Mouse (Mus musculus): ENCODE measurements at regions not wholly inside any gene's neighbourhood (a gene's known extent, or its start where the extent isn't known, plus 50 kb on each side); places are given as distances from the start of the nearest gene placed in this dataset.

DNA sequence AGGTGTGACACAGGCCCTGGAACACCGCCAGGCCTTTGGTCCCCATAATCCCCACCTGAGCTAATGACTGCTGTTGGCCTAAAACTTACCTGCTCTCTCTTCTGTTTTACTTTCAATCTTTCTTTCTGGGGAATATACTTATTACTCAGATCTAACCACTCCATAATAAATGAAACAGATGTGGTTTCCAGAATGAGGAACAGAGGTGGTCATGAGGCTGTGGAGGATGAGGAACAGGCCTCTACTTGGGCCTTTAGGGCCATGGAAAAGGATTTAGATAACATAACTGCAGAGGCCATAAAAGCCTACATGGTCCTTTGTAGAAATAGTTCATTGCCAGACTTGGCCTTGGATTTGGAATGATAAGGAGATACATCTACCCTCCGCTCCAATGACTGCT lies 74.1 kb downstream of the B3gnt5 start:
- no peak for ATAC-seq (ENCODE audit: insufficient number of reproducible peaks, insufficient read depth, low FRiP score, low read depth)
- no peaks in the 10 kb centered on the region for H3K4me1 ChIP-seq (ENCODE audit: control insufficient read depth, insufficient read depth, low read length)
- no peak overlapping the region for H3K27ac ChIP-seq (ENCODE audit: low read length)
- H3K27me3 ChIP-seq (ENCODE audit: control insufficient read depth, insufficient read depth, low read length), result no peaks in the 10 kb centered on the region
- 97% methylated on average over 2 of the region's 2 CpGs for WGBS
- H3K9me3 ChIP-seq (ENCODE audit: control insufficient read depth, low read depth, low read length), result no peaks in the 10 kb centered on the region
- no peak overlapping the region for H3K9ac ChIP-seq (replicated peaks; ENCODE audit: low read depth, low read length)
- H3K4me3 ChIP-seq (ENCODE audit: low read depth, low read length), result no peak overlapping the region
- no peaks in the 10 kb centered on the region for H3K36me3 ChIP-seq (ENCODE audit: control insufficient read depth, insufficient read depth, low read length)
- H3K4me2 ChIP-seq (replicated peaks; ENCODE audit: low read depth, low read length), result no peak overlapping the region

DNA sequence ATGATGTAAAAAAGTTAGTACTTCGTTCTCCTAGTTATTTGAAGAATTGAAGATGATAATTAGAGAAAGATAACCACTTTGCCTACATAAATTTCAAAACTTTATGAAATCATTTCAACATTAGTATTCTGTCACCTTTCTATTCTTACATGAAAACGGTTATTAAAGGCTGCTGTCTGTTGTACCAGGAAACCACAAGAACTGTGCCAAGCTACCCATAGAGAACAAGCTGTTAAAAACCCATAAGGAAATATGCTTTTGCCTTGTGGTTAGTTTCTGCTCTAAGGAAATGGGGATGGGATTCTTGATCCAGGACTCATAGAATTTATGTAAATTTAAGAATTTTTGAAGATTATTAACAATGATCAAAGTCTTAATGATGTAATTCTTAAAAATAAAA lies 74.7 kb downstream of the B3gnt5 start:
- H3K27me3 ChIP-seq (ENCODE audit: control insufficient read depth, insufficient read depth, low read length), result no peaks in the 10 kb centered on the region
- H3K36me3 ChIP-seq (ENCODE audit: control insufficient read depth, insufficient read depth, low read length), result no peaks in the 10 kb centered on the region
- no peak overlapping the region for H3K4me3 ChIP-seq (ENCODE audit: low read depth, low read length)
- WGBS, result 83% methylated on average over 2 of the region's 2 CpGs
- no peak overlapping the region for H3K9ac ChIP-seq (replicated peaks; ENCODE audit: low read depth, low read length)
- H3K9me3 ChIP-seq (ENCODE audit: control insufficient read depth, low read depth, low read length), result no peaks in the 10 kb centered on the region
- H3K4me1 ChIP-seq (ENCODE audit: control insufficient read depth, insufficient read depth, low read length), result no peaks in the 10 kb centered on the region
- H3K27ac ChIP-seq (ENCODE audit: low read length), result no peak overlapping the region
- no peak overlapping the region for H3K4me2 ChIP-seq (replicated peaks; ENCODE audit: low read depth, low read length)
- ATAC-seq (ENCODE audit: insufficient number of reproducible peaks, insufficient read depth, low FRiP score, low read depth), result no peak

DNA sequence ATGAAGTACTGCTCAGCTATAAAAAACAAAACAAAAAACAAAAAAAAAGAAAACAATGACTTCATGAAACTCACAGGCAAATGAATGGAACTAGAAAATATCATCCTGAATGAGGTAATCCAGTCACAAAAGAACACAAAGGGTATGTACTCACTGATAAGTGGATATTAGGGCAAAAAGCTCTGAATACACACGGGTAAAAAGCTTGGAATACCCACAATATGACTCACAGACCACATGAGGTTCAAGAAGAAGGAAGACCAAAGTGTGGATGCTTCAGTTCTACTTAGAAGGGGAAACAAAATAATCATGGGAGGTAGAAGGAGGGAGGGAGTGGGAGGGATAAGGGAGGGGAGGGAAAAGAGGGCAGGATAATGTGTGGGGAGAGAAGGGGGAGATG lies 79.8 kb downstream of the B3gnt5 start:
- no peak overlapping the region for H3K9ac ChIP-seq (replicated peaks; ENCODE audit: low read depth, low read length)
- H3K27ac ChIP-seq (ENCODE audit: low read length), result no peak overlapping the region
- H3K27me3 ChIP-seq (ENCODE audit: control insufficient read depth, insufficient read depth, low read length), result no peaks in the 10 kb centered on the region
- 36% methylated on average over 1 of the region's 1 CpGs for WGBS
- no peaks in the 10 kb centered on the region for H3K9me3 ChIP-seq (ENCODE audit: control insufficient read depth, low read depth, low read length)
- ATAC-seq (ENCODE audit: insufficient number of reproducible peaks, insufficient read depth, low FRiP score, low read depth), result no peak
- no peaks in the 10 kb centered on the region for H3K4me1 ChIP-seq (ENCODE audit: control insufficient read depth, insufficient read depth, low read length)
- no peak overlapping the region for H3K4me3 ChIP-seq (ENCODE audit: low read depth, low read length)
- no peak overlapping the region for H3K4me2 ChIP-seq (replicated peaks; ENCODE audit: low read depth, low read length)
- no peaks in the 10 kb centered on the region for H3K36me3 ChIP-seq (ENCODE audit: control insufficient read depth, insufficient read depth, low read length)

DNA sequence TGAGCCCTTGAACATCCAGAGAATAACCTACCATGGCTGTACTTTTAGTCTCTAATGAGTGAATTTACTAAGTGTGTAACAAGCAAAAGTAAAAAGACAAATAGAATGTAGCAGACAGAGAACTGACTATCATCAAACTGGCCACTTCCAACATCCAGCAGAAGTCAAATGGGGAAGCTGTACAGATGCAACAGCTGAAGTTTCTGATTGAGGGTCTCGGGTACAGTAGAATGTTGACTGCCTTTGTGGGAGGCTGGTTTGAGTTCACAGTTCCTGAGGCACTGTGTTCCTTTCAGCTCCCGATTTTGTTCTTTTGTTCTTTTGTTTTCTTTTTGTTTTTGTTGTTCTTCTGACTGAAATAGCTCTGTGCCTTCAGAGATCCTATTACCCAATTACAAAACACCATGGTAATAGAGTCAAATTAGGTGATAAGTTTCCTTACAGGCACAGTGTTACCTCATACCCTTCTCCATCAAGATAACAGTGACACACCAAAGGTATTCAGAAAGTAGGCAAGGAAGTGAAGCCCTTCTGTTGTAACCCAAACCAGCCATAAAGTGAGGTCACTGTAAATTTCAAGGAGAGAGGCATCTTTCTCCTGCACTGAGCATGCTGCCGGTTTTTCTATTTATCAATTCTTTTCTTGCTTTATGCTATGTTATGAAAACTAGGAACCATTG lies 82.5 kb downstream of the B3gnt5 start:
- no peaks in the 10 kb centered on the region for H3K27me3 ChIP-seq (ENCODE audit: control insufficient read depth, insufficient read depth, low read length)
- no peak overlapping the region for H3K4me2 ChIP-seq (replicated peaks; ENCODE audit: low read depth, low read length)
- WGBS, result 38% methylated on average over 3 of the region's 3 CpGs
- H3K36me3 ChIP-seq (ENCODE audit: control insufficient read depth, insufficient read depth, low read length), result no peaks in the 10 kb centered on the region
- no peaks in the 10 kb centered on the region for H3K9me3 ChIP-seq (ENCODE audit: control insufficient read depth, low read depth, low read length)
- H3K9ac ChIP-seq (replicated peaks; ENCODE audit: low read depth, low read length), result no peak overlapping the region
- H3K4me1 ChIP-seq (ENCODE audit: control insufficient read depth, insufficient read depth, low read length), result no peaks in the 10 kb centered on the region
- H3K27ac ChIP-seq (ENCODE audit: low read length), result no peak overlapping the region
- ATAC-seq (ENCODE audit: insufficient number of reproducible peaks, insufficient read depth, low FRiP score, low read depth), result no peak
- no peak overlapping the region for H3K4me3 ChIP-seq (ENCODE audit: low read depth, low read length)

DNA sequence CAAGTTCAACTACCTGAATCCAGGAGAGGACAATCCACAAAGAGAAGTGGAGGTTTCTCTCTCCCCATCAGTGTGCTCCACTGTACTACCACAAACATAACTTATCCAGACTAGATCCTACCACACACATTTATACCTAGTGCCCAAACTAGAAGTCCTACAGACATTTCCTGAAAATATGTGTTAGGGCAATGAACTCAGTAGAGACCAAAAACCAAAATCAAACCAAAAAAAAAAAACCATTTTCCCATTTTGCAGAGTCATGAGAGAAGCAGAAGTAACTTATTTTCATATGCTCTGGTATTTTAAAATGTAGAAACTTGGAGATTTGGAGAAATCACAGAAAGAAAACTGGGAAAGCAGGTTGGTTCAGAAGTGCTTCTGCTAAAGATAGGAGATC lies 83.7 kb downstream of the B3gnt5 start:
- ATAC-seq (ENCODE audit: insufficient number of reproducible peaks, insufficient read depth, low FRiP score, low read depth), result no peak
- no peaks in the 10 kb centered on the region for H3K9me3 ChIP-seq (ENCODE audit: control insufficient read depth, low read depth, low read length)
- no peak overlapping the region for H3K4me2 ChIP-seq (replicated peaks; ENCODE audit: low read depth, low read length)
- H3K27me3 ChIP-seq (ENCODE audit: control insufficient read depth, insufficient read depth, low read length), result no peaks in the 10 kb centered on the region
- no peaks in the 10 kb centered on the region for H3K4me1 ChIP-seq (ENCODE audit: control insufficient read depth, insufficient read depth, low read length)
- H3K4me3 ChIP-seq (ENCODE audit: low read depth, low read length), result no peak overlapping the region
- no peak overlapping the region for H3K27ac ChIP-seq (ENCODE audit: low read length)
- no peak overlapping the region for H3K9ac ChIP-seq (replicated peaks; ENCODE audit: low read depth, low read length)
- H3K36me3 ChIP-seq (ENCODE audit: control insufficient read depth, insufficient read depth, low read length), result no peaks in the 10 kb centered on the region

DNA sequence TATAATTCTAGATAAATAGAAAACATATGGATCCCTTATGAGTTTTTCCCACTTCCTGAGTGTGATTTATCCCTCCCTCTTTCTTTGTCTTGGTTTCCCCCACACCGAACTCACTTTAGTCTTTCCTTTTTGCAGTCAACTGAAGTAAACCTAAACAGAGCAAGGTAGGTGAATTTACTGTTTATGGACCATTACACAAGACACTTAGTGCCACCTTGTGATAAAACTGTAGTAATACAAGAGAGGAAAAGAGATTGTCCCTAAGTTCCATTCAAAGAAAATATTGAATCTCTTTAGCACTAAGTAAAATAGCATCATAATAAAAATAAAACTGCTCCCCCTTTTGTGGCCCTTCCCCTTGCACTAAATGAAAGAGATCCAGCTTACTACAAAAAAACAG lies 88.4 kb downstream of the B3gnt5 start:
- 29% methylated on average over 1 of the region's 1 CpGs for WGBS
- H3K27me3 ChIP-seq (ENCODE audit: control insufficient read depth, insufficient read depth, low read length), result no peaks in the 10 kb centered on the region

DNA sequence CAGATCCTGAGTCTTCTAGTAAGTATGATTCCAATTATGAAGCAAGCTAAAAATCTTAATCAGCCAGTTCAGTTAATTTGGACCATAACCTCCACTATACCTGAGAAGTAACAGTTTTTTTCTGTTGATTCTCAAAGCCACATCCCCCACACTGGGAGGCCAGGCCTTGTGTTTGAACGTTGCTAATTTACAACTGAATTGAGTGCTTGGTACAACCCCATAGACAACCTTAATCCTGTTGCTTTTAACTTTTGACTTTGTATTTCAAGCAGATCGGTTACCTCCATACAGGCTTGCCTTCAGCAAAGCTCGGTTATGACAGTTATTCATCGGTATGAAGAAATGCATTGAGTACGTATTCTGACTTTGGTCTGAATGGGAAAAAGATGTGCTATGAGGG lies 105.3 kb downstream of the B3gnt5 start:
- H3K4me1 ChIP-seq (ENCODE audit: control insufficient read depth, insufficient read depth, low read length), result no peaks in the 10 kb centered on the region
- H3K27ac ChIP-seq (ENCODE audit: low read length), result no peak overlapping the region
- H3K36me3 ChIP-seq (ENCODE audit: control insufficient read depth, insufficient read depth, low read length), result no peaks in the 10 kb centered on the region
- WGBS, result 74% methylated on average over 5 of the region's 5 CpGs
- H3K9me3 ChIP-seq (ENCODE audit: control insufficient read depth, low read depth, low read length), result no peaks in the 10 kb centered on the region
- no peak for ATAC-seq (ENCODE audit: insufficient number of reproducible peaks, insufficient read depth, low FRiP score, low read depth)
- no peak overlapping the region for H3K4me3 ChIP-seq (ENCODE audit: low read depth, low read length)
- no peak overlapping the region for H3K4me2 ChIP-seq (replicated peaks; ENCODE audit: low read depth, low read length)
- H3K27me3 ChIP-seq (ENCODE audit: control insufficient read depth, insufficient read depth, low read length), result no peaks in the 10 kb centered on the region
- H3K9ac ChIP-seq (replicated peaks; ENCODE audit: low read depth, low read length), result no peak overlapping the region

More for the DNA sequence above, 88.4 kb downstream of the B3gnt5 start:
- Histone ChIP-seq H3K4me2 (replicated peaks; ENCODE audit: low read depth, low read length) (no peak overlapping the region), H3K4me3 (ENCODE audit: low read depth, low read length) (no peak overlapping the region), H3K9me3 (ENCODE audit: control insufficient read depth, low read depth, low read length) (no peaks in the 10 kb centered on the region), H3K4me1 (ENCODE audit: control insufficient read depth, insufficient read depth, low read length) (no peaks in the 10 kb centered on the region), H3K36me3 (ENCODE audit: control insufficient read depth, insufficient read depth, low read length) (no peaks in the 10 kb centered on the region), H3K27ac (ENCODE audit: low read length) (no peak overlapping the region), H3K9ac (replicated peaks; ENCODE audit: low read depth, low read length) (no peak overlapping the region)
- ATAC-seq (ENCODE audit: insufficient number of reproducible peaks, insufficient read depth, low FRiP score, low read depth), result no peak

DNA sequence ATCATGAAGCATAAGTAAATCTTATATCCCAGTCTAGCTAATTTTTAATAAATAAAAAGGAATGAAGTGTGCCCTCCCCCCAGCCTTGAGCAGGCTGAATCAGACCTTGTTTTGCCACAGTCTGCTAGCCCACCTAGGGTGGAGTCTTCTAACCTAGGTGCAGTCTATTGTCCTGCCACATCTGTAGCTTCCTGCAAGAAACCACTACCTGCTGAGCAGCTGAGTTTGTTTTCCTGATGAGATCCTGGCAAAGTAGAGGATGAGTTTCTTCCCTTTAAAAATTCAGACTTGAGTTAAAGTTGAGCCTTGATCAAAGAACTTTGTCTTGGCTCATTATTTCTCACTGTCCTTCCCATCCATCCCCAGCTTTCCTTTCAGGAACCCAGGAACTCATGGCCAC lies 105.9 kb downstream of the B3gnt5 start:
- no peak overlapping the region for H3K4me2 ChIP-seq (replicated peaks; ENCODE audit: low read depth, low read length)
- H3K27ac ChIP-seq (ENCODE audit: low read length), result no peak overlapping the region
- no peaks in the 10 kb centered on the region for H3K9me3 ChIP-seq (ENCODE audit: control insufficient read depth, low read depth, low read length)
- no peak for ATAC-seq (ENCODE audit: insufficient number of reproducible peaks, insufficient read depth, low FRiP score, low read depth)
- H3K36me3 ChIP-seq (ENCODE audit: control insufficient read depth, insufficient read depth, low read length), result no peaks in the 10 kb centered on the region
- no peaks in the 10 kb centered on the region for H3K27me3 ChIP-seq (ENCODE audit: control insufficient read depth, insufficient read depth, low read length)
- no peak overlapping the region for H3K9ac ChIP-seq (replicated peaks; ENCODE audit: low read depth, low read length)
- no peak overlapping the region for H3K4me3 ChIP-seq (ENCODE audit: low read depth, low read length)
- H3K4me1 ChIP-seq (ENCODE audit: control insufficient read depth, insufficient read depth, low read length), result no peaks in the 10 kb centered on the region

DNA sequence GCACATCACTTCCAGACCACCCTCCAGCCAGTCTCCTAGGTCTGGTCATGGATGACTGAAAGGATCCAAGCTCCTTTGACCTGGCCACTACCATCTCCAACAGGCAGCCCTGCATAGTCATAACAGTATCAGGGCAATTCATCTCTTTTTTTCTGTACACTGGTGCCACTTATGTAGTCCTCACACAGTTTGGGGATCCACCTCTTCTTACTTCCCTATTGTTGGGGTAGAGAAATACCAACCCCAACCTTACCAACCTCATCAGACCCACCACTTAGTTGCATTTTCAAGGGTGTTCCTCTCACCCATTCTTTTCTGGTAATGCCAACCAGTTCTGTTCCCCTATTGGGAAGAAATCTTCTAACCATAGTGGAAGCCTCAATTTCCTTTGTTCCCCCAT lies 109.4 kb downstream of the B3gnt5 start:
- H3K36me3 ChIP-seq (ENCODE audit: control insufficient read depth, insufficient read depth, low read length), result no peaks in the 10 kb centered on the region
- H3K4me1 ChIP-seq (ENCODE audit: control insufficient read depth, insufficient read depth, low read length), result no peaks in the 10 kb centered on the region
- H3K4me2 ChIP-seq (replicated peaks; ENCODE audit: low read depth, low read length), result no peak overlapping the region
- no peak for ATAC-seq (ENCODE audit: insufficient number of reproducible peaks, insufficient read depth, low FRiP score, low read depth)
- H3K4me3 ChIP-seq (ENCODE audit: low read depth, low read length), result no peak overlapping the region
- no peak overlapping the region for H3K27ac ChIP-seq (ENCODE audit: low read length)
- H3K27me3 ChIP-seq (ENCODE audit: control insufficient read depth, insufficient read depth, low read length), result no peaks in the 10 kb centered on the region
- no peaks in the 10 kb centered on the region for H3K9me3 ChIP-seq (ENCODE audit: control insufficient read depth, low read depth, low read length)
- H3K9ac ChIP-seq (replicated peaks; ENCODE audit: low read depth, low read length), result no peak overlapping the region

All from stomach, embryonic 14.5 days (tissue).